Mouse (Mus musculus) heart, embryonic 16.5 days (tissue): Measurements from ENCODE around the gene Gm595. TPM values are rescaled to one million over a fixed set of nuclear protein-coding genes. Genes with fewer than 3 reads are reported as not detected.

ENCODE experiments used
- ATAC-seq: fragments of 200-750 bp; cut with Nextera tagmentation; replicated peaks from 2 replicates; pipeline ENCODE4 v1.8.0; 2017; ENCODE audit warnings: moderate number of reproducible peaks; ENCODE audit not compliant: insufficient read depth, low FRiP score; ENCODE audit errors: extremely low read depth
- H3K27ac ChIP-seq: fragments of 300-500 bp; sonication (generic); 2 replicates; pipeline ENCODE4 v1.5.1; 2014; ENCODE audit warnings: mild to moderate bottlenecking, low read length, control low read depth, moderate library complexity
- H3K27me3 ChIP-seq: fragments of 300-500 bp; sonication (generic); 2 replicates; pipeline ENCODE4 v1.6.1; 2014; ENCODE audit warnings: low read length, mixed read lengths; ENCODE audit not compliant: control insufficient read depth, insufficient read depth
- H3K36me3 ChIP-seq: fragments of 300-500 bp; sonication (generic); 2 replicates; pipeline ENCODE4 v1.6.1; 2014; ENCODE audit not compliant: control insufficient read depth, insufficient read depth
- H3K4me1 ChIP-seq: fragments of 300-500 bp; sonication (generic); 2 replicates; pipeline ENCODE4 v1.6.1; 2014; ENCODE audit warnings: low read length, mixed read lengths; ENCODE audit not compliant: control insufficient read depth, insufficient read depth
- H3K4me2 ChIP-seq: fragments of 300-500 bp; sonication (generic); 2 replicates; pipeline ENCODE4 v1.6.1; 2014; ENCODE audit warnings: low read depth, mild to moderate bottlenecking, control low read depth, low read length
- H3K4me3 ChIP-seq: fragments of 300-500 bp; sonication (generic); 2 replicates; pipeline ENCODE4 v1.5.1; 2014; ENCODE audit warnings: mild to moderate bottlenecking, control low read depth, low read length
- H3K9ac ChIP-seq: fragments of 300-500 bp; sonication (generic); 2 replicates; pipeline ENCODE4 v1.6.1; 2014; ENCODE audit warnings: low read length, control low read depth
- H3K9me3 ChIP-seq: fragments of 300-500 bp; sonication (generic); replicated peaks from 2 replicates; pipeline ENCODE4 v1.6.1; 2016; ENCODE audit warnings: low read length; ENCODE audit not compliant: control insufficient read depth
- WGBS: fragments of 180-500 bp; shearing (Covaris S2); extraction: QIAGEN DNeasy Blood & Tissue Kit; methylation state at CpG from one replicate; pipeline ENCODE4 v1.1.7; 2014; 5-methylcytosine and 5-hydroxymethylcytosine counted together
- polyA plus RNA-seq: library from polyadenylated mRNA; unstranded; fragments of >200 nt; fragmentation: Nextera tagmentation; extraction: Ambion mirVana; gene quantifications from 2 replicates; pipeline ENCODE4 v1.2.1, GENCODE M21; 2015

Gene Gm595
- polyA plus RNA-seq = not detected in 2 replicates

DNA sequence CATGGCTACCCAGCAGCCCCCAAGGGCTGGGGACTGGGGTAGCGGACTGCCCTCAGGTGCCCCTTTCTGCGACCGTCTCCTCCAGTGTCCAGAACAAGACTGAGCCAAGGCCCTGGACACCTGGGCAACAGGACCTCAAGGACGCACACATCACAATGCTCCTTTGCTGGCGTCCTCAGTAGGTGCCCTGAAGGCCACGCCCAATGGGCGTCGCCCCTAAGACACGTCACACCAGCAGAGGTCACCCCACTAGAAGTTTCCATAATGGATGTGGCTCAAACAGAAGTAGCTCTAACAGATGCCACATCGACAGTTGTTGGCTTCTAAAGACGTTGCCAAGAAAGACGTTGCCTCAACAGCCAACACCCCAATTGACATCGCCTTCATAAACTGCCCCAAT is at the start of gene Gm595:
Gene Gm595 (minus strand): TSS at position 101 of the 400 bp plus-strand sequence.
- Histone ChIP-seq H3K36me3 (no peaks in the 10 kb centered on the region), H3K4me3 (no peak within 1 kb of the TSS), H3K9ac (no peak within 1 kb of the TSS), H3K27me3 (no peaks in the 10 kb centered on the region), H3K4me1 (no peaks in the 10 kb centered on the region), H3K4me2 (no peak within 1 kb of the TSS), H3K27ac (no peak within 1 kb of the TSS), H3K9me3 (no peaks in the 10 kb centered on the region)
- whole genome bisulfite sequencing = 87% methylated on average over 13 of the region's 13 CpGs
- ATAC-seq = no peak

GRCm38 (mm10) chrX:48908421-48908820 is 30.9 kb upstream of the Gm595 start:
- no peak overlapping the region for H3K27ac ChIP-seq
- no peaks in the 10 kb centered on the region for H3K9me3 ChIP-seq
- ATAC-seq = no peak
- no peak overlapping the region for H3K9ac ChIP-seq
- no peak overlapping the region for H3K4me2 ChIP-seq
- no peaks in the 10 kb centered on the region for H3K27me3 ChIP-seq
- H3K4me1 ChIP-seq = no peaks in the 10 kb centered on the region
- H3K36me3 ChIP-seq = no peaks in the 10 kb centered on the region
- H3K4me3 ChIP-seq = no peak overlapping the region
- WGBS = 87% methylated on average over 4 of the region's 4 CpGs

- 77% methylated on average over 3 of the region's 3 CpGs for WGBS
- H3K27me3 ChIP-seq = no peaks in the 10 kb centered on the region
- no peak overlapping the region for H3K9ac ChIP-seq
- no peak for ATAC-seq
- no peak overlapping the region for H3K4me2 ChIP-seq
- no peaks in the 10 kb centered on the region for H3K4me1 ChIP-seq
- no peak overlapping the region for H3K27ac ChIP-seq
- H3K4me3 ChIP-seq = no peak overlapping the region
- no peaks in the 10 kb centered on the region for H3K9me3 ChIP-seq
- no peaks in the 10 kb centered on the region for H3K36me3 ChIP-seq
These were observed 26.2 kb upstream of the Gm595 start for GRCm38 (mm10) chrX:48903744-48904143.

DNA sequence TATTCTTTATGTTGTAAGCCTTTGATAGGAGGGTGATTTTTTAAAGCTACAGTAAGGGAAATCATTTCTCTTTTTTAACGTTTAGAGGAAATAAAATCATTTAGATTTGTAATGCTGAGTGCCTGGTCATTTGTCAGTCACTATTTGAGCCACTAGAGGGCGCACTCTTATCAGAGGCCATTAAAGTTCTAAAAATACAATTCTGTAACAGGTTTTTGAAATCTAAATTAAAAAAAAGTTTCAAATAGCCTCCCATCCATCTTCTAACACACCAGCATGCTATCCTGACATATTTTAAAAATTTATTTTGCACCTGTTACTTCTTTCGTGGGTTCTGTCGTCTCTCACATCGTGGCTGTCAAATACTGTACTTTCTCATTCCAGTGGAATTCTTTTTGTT is 22.0 kb upstream of the Gm595 start:
- Histone ChIP-seq H3K9me3 (no peaks in the 10 kb centered on the region), H3K4me1 (no peaks in the 10 kb centered on the region), H3K27me3 (no peaks in the 10 kb centered on the region), H3K4me3 (no peak overlapping the region), H3K27ac (no peak overlapping the region), H3K9ac (no peak overlapping the region), H3K4me2 (peak overlapping the region; percentile 21; the same call in 1 of the 2 replicates), H3K36me3 (no peaks in the 10 kb centered on the region)
- ATAC-seq = no peak
- 46% methylated on average over 5 of the region's 5 CpGs for WGBS

DNA sequence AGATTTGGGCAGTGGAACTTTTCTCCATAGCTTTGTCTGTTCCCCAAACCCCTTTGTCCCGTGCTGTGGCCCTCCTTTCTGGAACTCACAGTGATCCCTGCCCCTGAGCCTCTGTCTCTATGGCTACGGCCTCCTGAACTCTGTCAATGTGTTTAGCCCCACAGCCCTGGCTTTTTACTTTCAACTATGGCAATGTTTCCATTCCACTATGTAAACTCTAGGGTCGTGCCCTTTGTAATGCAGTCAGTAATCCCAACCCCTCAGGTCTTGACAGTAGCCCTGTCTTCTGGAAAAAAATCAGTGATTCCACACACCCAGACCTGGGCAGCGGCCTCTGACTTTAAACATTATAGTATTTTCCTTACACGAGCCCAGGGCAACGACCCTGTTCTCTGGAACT is 19.3 kb upstream of the Gm595 start:
- Histone ChIP-seq H3K36me3 (no peaks in the 10 kb centered on the region), H3K27ac (no peak overlapping the region), H3K4me1 (no peaks in the 10 kb centered on the region), H3K9me3 (no peaks in the 10 kb centered on the region), H3K4me2 (no peak overlapping the region), H3K4me3 (no peak overlapping the region), H3K9ac (no peak overlapping the region), H3K27me3 (no peaks in the 10 kb centered on the region)
- 55% methylated on average over 6 of the region's 6 CpGs for WGBS
- no peak for ATAC-seq

DNA sequence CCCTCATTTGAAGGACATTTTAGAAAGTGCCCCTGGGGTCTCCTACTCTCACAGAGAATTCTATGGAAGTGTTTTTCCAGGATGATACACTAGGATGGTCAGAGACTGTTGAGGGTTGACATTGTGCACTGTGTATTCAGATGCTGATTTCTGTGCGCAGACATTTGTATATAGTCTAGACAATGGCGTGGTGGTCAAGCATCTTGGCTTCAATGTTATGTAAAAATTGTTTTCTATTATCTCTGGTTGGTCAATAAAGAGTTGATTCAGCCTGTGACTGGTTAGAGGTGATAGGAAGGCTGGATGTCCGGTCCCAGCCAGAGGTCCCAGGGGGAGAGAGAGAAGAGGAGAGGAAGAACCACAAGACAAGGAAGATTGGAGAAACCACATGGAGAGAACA is 16.4 kb upstream of the Gm595 start:
- Histone ChIP-seq H3K27ac (no peak overlapping the region), H3K4me3 (no peak overlapping the region), H3K36me3 (no peaks in the 10 kb centered on the region), H3K4me2 (no peak overlapping the region), H3K9ac (no peak overlapping the region), H3K9me3 (no peaks in the 10 kb centered on the region), H3K27me3 (no peaks in the 10 kb centered on the region), H3K4me1 (no peaks in the 10 kb centered on the region)
- WGBS = 69% methylated on average over 3 of the region's 3 CpGs
- ATAC-seq = no peak

GRCm38 (mm10) chrX:48890259-48890658 is 12.7 kb upstream of the Gm595 start:
- no peak for ATAC-seq
- H3K9me3 ChIP-seq = no peaks in the 10 kb centered on the region
- 75% methylated on average over 9 of the region's 9 CpGs for WGBS

GRCm38 (mm10) chrX:48884615-48885014 is 7.1 kb upstream of the Gm595 start:
- H3K27me3 ChIP-seq = no peaks in the 10 kb centered on the region
- no peaks in the 10 kb centered on the region for H3K9me3 ChIP-seq
- no peak overlapping the region for H3K4me3 ChIP-seq
- no peaks in the 10 kb centered on the region for H3K4me1 ChIP-seq
- no peak overlapping the region for H3K9ac ChIP-seq
- H3K4me2 ChIP-seq = no peak overlapping the region
- WGBS = 73% methylated on average over 5 of the region's 5 CpGs
- H3K36me3 ChIP-seq = no peaks in the 10 kb centered on the region
- no peak overlapping the region for H3K27ac ChIP-seq
- ATAC-seq = no peak

More at GRCm38 (mm10) chrX:48890259-48890658, 12.7 kb upstream of the Gm595 start:
- Histone ChIP-seq H3K27me3 (no peaks in the 10 kb centered on the region), H3K4me1 (no peaks in the 10 kb centered on the region), H3K4me3 (no peak overlapping the region), H3K9ac (no peak overlapping the region), H3K4me2 (no peak overlapping the region), H3K36me3 (no peaks in the 10 kb centered on the region), H3K27ac (no peak overlapping the region)
